Mouse (Mus musculus) Patski (cell line): ENCODE data around the gene Relb. TPM values are rescaled to one million over a fixed set of nuclear protein-coding genes. Genes with fewer than 3 reads are reported as not detected.

ENCODE experiments used
- ATAC-seq: fragments of 100-300 bp; one replicate; pipeline ENCODE4 v1.8.0; 2021
- CTCF ChIA-PET: fragments of 350-600 bp; sonication (Branson Sonifier 250); formaldehyde crosslinking; loops from one replicate; lab custom pipeline; 2022; ENCODE audit warnings: inconsistent platforms; lab: Charles Lee
- POLR2A ChIA-PET: fragments of 350-600 bp; sonication (Branson Sonifier 250); formaldehyde crosslinking; loops from one replicate; lab custom pipeline; 2022; ENCODE audit warnings: antibody characterized with exemption, inconsistent platforms; lab: Charles Lee
- DNase-seq: peaks from one replicate; pipeline ENCODE4 v3.0.0-alpha.2; 2011; ENCODE audit warnings: low read depth, low spot score
- H3K27me3 ChIP-seq: fragments of 371-371 bp; one replicate; pipeline ENCODE4 v1.5.1; 2021
- CTCF ChIP-seq: fragments of 100-300 bp; IDR thresholded peaks from one replicate; pipeline ENCODE4 v1.5.1; 2021
- in situ Hi-C: fragments of 300-500 bp; cut with MboI; formaldehyde crosslinking; loops from 3 replicates; pipeline ENCODE4 v1.11.1; 2018; ENCODE audit warnings: low pct_unique_long_range_greater_than_20kb, mixed read lengths
- polyA plus RNA-seq: library from polyadenylated mRNA; unstranded; gene quantifications from one replicate; pipeline ENCODE4 v1.2.3, GENCODE M21; 2021

Gene Relb
- polyA plus RNA-seq, 1 experiment from 2014 or later, result 24.5 TPM

DNA sequence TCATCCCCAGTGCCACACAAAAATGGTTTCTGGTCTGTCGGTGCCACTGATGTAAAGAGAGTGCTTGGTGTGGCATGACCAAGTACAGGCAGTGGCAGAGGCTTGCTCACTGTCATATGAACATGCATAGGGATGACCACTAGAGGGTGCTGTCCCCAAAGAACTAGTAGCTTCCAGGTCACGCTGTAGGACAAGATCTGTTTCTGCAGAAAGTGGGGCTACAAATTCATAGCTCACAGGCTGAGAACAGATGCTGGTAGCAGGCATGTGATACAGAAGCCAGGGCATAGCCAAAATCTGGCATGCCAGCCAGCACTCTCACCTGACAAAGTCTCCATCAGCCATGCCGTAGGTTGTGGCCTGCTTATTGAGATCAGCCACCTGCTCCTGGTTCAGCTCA, 39.3 kb downstream of the Relb start:
- H3K27me3 ChIP-seq, result no peaks in the 10 kb centered on the region
- DNase-seq (peak; percentile 31), ATAC-seq (peak; percentile 56)
- in situ Hi-C loops, result no loop called here
- POLR2A ChIA-PET, result interaction anchor here (0.7 to 1.1 kb wide), 2 partner anchors 10 to 41 kb away, joined by 3 read pairs; no protein-coding TSS in a partner anchor
- no peak for TF ChIP-seq CTCF
- CTCF ChIA-PET, result interaction anchor here (0.6 to 2.9 kb wide), 25 partner anchors 10 to 185 kb away, joined by 3 to 33 read pairs (median 5); partner anchors contain the start of genes Ckm and Clasrp

GRCm38 (mm10) chr7:19589207-19589606, 40.0 kb downstream of the Relb start:
- TF ChIP-seq CTCF, result no peak
- ChIA-PET CTCF (interaction anchor here (0.9 to 2.9 kb wide), 19 partner anchors 10 to 184 kb away, joined by 4 to 33 read pairs (median 7); partner anchors contain the start of genes Ckm and Clasrp), POLR2A (no interaction called here)
- H3K27me3 ChIP-seq, result no peaks in the 10 kb centered on the region
- no peak for DNase-seq
- ATAC-seq, result no peak
- in situ Hi-C loops, result no loop called here

DNA sequence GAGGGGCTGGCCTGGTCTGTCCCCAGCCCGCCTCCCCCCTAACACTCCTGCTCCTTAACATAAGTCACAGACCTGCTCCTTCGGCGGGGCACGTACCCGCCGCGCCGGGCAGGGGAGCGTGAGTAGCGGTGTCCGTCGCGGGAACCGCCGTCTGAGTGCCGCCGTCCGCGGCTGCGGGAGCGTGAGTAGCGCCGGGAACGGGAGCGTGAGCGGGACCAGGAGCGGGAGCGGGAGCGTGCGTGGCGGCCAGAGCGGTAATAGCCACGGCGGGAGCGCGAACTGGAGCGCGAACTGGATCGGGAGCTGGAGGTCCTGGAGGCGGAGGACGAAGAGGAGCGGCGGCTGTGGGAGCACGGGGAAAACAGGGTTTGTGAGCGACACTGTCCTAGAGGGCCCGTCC, 43.0 kb downstream of the Relb start:
- no peak for DNase-seq
- no peaks in the 10 kb centered on the region for H3K27me3 ChIP-seq
- POLR2A ChIA-PET, result no interaction called here
- CTCF ChIA-PET, result no interaction called here
- TF ChIP-seq CTCF, result no peak
- ATAC-seq, result no peak
- in situ Hi-C loops, result no loop called here

- in situ Hi-C loops, result no loop called here
- H3K27me3 ChIP-seq, result no peaks in the 10 kb centered on the region
- ATAC-seq (no peak), DNase-seq (no peak)
- CTCF ChIA-PET, result interaction anchor here (1.2 to 3.1 kb wide), 2 partner anchors 9 to 25 kb away, joined by 3 to 22 read pairs; no protein-coding TSS in a partner anchor
- no peak for TF ChIP-seq CTCF
- POLR2A ChIA-PET, result no interaction called here
Observed at GRCm38 (mm10) chr7:19580634-19581033, 48.6 kb downstream of the Relb start.

DNA sequence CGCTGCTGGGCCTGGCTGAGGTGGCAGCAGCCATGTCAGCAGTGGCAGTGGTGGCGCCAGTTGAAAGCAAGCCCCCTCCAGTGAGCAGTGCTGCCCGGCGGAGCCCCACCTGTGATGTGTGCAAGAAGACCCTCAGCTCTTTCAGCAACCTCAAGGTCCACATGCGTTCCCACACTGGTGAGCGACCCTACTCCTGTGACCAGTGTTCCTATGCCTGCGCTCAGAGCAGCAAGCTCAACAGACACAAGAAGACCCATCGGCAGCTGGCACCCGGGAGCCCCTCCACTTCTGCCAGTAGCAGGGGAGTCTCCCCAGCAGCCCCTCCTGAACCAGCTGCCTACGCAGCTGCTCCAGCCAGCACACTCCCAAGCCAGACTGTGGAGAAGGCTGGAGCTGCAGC, 49.5 kb downstream of the Relb start:
- ATAC-seq (no peak), DNase-seq (no peak)
- POLR2A ChIA-PET, result no interaction called here
- CTCF ChIA-PET, result interaction anchor here (1.1 to 3.1 kb wide), 4 partner anchors 10 to 39 kb away, joined by 3 to 22 read pairs (median 3); no protein-coding TSS in a partner anchor
- in situ Hi-C loops, result loop anchor here (5.0 kb wide), 1 partner anchor 177 kb away; the partner anchor contains the start of genes Ckm and Klc3
- no peak for TF ChIP-seq CTCF
- H3K27me3 ChIP-seq, result no peaks in the 10 kb centered on the region

DNA sequence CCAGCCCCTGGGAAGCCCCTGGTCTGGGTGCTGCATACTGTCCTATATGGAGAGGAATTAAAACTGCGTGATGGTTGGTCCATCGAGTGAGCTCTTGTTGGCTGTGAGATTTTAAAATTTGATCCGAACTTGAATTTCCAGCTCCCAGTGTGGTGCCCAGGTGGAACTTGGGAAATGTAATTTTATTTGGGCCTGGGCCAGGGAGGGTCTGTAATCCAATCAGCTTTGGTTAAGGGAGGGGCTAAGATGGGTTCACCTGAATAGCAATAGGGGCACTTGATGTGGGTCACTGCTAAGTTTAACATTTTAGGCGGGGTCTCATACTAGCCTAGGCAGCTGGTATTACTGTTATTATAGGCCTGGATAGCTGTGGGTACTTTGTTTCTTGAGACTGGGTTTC, 50.8 kb downstream of the Relb start:
- ATAC-seq, result no peak
- no peak for TF ChIP-seq CTCF
- ChIA-PET CTCF (interaction anchor here (3.1 kb wide), 1 partner anchor 11 kb away, joined by 22 read pairs; no protein-coding TSS in a partner anchor), POLR2A (no interaction called here)
- no peak for DNase-seq
- no peaks in the 10 kb centered on the region for H3K27me3 ChIP-seq
- in situ Hi-C loops, result loop anchor here (5.0 kb wide), 1 partner anchor 176 kb away; the partner anchor contains the start of genes Ckm and Klc3

DNA sequence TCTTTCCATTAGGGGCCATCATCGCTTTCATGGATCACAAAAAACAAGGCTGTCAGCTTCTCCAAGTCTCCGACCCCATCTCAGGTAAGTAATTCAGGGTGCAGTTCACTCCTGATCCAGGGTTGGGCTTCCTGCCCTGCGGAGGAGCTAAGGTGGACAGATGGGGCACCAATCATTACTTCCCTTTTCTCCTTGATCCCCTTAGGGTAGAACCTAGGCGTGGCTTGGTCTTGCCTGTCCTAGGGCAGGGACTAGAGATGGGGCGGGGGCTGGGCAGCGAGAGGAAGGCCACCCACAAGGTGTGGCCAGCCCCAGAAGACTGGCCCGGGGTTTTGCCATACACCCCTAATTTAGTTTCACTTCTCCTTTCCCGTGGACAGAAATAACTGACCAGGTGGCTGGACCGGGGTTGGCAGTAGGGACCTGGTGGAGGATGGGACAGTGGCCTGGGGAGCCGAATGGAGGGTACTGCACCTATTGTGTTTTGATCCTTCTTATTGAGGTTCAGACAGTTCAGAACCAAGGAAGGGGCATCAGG, 51.3 kb downstream of the Relb start:
- no peaks in the 10 kb centered on the region for H3K27me3 ChIP-seq
- in situ Hi-C loops, result loop anchor here (5.0 kb wide), 1 partner anchor 176 kb away; the partner anchor contains the start of genes Ckm and Klc3
- POLR2A ChIA-PET, result no interaction called here
- DNase-seq, result no peak
- no peak for ATAC-seq
- CTCF ChIA-PET, result interaction anchor here (3.1 kb wide), 1 partner anchor 12 kb away, joined by 22 read pairs; no protein-coding TSS in a partner anchor
- TF ChIP-seq CTCF, result no peak

DNA sequence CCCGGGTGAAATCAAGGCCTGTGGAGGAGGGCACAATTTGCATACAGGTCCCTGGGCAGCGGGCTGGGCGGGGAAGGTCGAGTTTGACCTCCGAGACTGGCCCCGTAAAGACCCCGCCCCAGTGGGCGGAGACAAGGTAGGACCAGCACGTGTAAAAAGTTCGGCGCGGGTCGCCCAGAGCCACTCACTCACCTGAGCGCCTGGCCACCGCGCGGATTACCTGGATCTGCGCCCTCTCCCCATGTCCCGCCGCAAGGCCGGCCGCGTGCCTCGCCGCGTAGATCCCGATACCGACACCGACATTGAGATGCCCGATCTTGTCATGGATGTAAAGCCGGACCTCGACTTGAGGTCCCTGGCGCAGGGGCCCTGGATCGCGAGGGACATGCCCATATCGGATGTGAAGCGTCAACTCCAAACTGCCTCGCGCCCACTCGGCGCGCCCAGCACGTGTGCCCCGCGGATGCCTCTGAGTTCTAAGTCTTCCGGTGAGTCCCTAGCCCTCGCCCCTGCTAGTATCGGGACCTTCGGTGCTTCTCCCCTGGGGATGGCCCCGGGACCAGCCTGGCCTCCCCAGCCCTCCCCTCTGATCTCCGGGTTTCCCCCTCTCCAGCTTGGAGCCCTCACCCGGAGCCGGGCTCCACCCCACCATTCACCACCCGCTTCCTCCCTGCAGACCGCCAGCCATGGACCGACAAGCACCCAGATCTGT, 51.9 kb downstream of the Relb start, which contains the start of the genes Zfp296 and Gemin7:
Gene Zfp296 (plus strand): TSS at position 147 of the 712 bp plus-strand sequence.
Gene Gemin7 (minus strand): TSS at position 455 of the 712 bp plus-strand sequence.
- no peak for TF ChIP-seq CTCF
- DNase-seq (no peak), ATAC-seq (no peak)
- H3K27me3 ChIP-seq, result no peaks in the 10 kb centered on the region
- POLR2A ChIA-PET, result no interaction called here
- CTCF ChIA-PET, result no interaction called here
- in situ Hi-C loops, result loop anchor here (5.0 kb wide), 1 partner anchor 175 kb away; the partner anchor contains the start of genes Ckm and Klc3

DNA sequence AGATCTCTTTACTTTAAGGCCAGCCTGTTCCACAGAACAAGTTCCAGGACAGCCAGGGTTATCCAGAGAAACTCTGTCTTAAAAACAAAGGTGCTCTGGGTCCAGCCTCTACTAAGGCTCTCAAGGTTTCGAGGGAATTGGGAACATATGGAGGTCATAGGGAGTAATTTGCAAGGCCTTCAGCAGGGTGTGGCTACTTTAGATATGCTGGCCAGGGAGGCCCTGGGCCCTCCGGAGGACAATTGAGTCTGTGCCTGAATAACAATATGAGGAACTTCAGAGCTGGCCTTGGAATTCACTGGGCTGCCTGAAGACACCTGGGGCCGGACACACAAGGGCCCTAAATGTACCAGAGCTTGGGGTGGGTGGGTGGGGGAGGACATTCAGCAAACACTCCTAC, 53.7 kb downstream of the Relb start:
- no peak for TF ChIP-seq CTCF
- ChIA-PET CTCF (interaction anchor here (2.4 kb wide), 1 partner anchor 14 kb away, joined by 12 read pairs; no protein-coding TSS in a partner anchor), POLR2A (interaction anchor here (0.6 kb wide), 1 partner anchor 16 kb away, joined by 3 read pairs; no protein-coding TSS in a partner anchor)
- in situ Hi-C loops, result loop anchor here (5.0 kb wide), 1 partner anchor 173 kb away; the partner anchor contains the start of genes Ckm and Klc3
- H3K27me3 ChIP-seq, result no peaks in the 10 kb centered on the region
- ATAC-seq (no peak), DNase-seq (no peak)

DNA sequence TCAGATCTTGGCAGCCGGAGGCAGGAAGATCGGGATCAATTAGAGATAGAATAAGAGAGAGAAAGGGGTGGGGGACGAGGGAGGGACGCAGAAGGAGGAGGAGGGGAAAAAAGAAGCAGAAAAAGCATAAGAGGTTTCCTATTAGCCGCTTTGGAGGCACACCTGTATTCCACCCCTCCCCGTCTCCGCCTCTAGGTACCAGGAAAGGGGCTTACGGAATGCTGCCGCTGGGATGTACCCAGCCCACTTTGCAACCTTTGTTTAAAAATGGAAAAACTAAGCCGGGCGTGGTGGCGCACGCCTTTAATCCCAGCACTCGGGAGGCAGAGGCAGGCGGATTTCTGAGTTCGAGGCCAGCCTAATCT, 55.5 kb downstream of the Relb start:
- ATAC-seq, result no peak
- in situ Hi-C loops, result loop anchor here (5.0 kb wide), 1 partner anchor 66 kb away; the partner anchor contains the start of genes Bloc1s3 and Trappc6a
- POLR2A ChIA-PET, result interaction anchor here (0.7 to 2.8 kb wide), 2 partner anchors 10 to 12 kb away, joined by 3 to 10 read pairs; partner anchors contain the start of gene Ppp1r37

More for the DNA sequence above, 55.5 kb downstream of the Relb start:
- no peak for TF ChIP-seq CTCF
- DNase-seq, result no peak
- no peaks in the 10 kb centered on the region for H3K27me3 ChIP-seq
- CTCF ChIA-PET, result interaction anchor here (2.4 kb wide), 1 partner anchor 16 kb away, joined by 12 read pairs; no protein-coding TSS in a partner anchor
